Mouse (Mus musculus) T-cell, adult 2 months (primary cell): ENCODE measurements around the gene Patl1.
"Not testable (repeated sequence)": the region's sequence is repeated elsewhere in the genome, so short reads cannot be mapped to it uniquely, and the experiment has no call there.

ENCODE experiments used
- DNase-seq: peaks from one replicate; pipeline ENCODE4 v3.0.0; 2022; ENCODE audit warnings: low spot score

Gene Patl1

DNA sequence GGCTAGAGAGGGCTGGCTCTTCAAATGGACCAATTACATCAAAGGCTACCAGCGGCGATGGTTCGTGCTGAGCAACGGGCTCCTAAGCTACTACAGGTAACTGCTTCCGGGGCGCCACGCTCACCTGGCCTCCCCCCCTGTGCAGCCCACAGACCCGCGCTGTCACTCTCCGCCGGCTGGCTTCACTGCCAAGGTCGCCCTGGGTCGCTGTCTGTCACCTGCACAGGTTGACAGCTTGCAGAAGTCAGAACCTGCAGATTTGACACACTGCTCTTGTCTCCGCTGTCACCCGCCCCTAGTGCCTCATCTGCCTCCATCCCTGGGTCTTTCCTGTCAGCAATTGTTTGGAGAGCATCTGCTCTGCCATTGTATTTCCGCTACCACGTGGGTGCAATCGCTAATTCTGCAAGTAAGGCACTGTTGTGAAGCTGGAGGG is 54.0 kb downstream of the Patl1 start:
- DNase-seq = peak; percentile 58

DNA sequence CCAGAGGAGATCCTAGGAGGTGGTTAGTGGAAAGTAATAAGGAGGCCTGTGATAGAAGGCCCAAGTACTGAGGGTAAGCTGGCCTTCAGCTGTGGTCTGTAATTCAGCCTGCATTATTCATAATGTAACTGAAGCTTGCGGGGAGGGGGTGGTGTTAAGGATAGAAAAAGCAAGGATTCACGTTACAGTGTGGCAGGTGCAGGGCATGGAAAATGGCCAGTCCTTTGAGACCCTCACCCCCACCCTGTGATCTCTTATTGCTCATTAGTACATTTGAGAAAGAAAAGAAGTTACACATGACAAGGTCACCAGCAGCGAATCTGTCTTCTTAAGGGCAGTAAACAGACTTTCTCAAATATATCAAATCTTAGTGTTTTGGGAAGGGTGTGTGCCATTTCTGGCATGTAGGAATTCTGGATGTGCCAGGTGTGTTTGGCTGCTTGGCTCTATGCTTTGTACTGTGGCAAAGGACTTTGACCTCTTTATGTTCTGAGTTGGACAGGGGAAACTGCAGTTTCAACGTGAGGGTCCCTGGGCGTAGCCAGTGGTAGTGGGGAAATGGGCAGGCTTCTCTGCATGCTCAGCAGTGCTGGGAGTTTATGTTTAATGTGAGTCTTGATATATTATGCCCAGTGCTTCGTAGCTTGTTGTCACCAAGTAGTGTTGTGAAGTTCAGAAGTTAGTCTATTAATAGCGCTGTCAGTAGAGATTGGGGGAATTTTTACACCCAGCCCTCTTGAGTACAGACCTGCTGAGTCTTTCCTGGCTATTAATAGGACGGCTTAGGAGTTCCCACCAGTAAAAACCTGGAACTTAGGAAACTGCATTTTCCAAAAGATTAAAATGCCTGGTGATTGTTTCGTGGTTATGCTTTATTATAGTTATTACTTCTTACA is 57.2 kb downstream of the Patl1 start:
- DNase-seq = no peak

DNA sequence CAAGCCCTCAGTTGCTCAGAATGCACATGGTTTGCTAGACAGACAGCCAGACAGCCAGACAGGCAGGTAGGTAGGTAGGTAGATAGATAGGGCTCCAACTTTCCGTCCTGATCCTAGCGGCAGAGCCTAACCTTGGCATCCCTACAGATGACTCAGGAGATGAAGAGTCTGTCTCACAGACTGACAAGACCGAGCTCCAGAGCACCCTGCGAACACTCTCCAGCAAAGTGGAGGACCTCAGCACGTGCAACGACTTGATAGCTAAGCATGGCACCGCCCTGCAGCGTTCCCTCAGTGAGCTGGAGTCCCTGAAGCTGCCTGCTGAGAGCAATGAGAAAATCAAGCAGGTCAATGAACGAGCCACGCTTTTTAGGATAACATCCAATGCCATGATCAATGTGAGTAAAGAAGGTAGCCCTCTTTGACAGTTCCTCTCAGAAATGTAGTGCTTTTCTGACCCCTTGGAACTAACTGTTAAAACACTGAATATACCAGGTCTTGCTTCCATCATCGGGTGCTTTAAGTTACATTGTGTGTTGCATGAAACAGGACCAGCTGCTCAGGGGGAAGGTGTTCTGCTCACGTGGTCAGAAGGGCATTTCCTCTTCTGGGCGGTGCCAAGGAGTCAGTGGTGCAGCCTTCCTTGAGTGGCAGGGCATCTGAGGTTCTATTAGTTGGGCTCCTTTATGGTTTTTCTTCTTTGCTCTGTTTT is 61.5 kb downstream of the Patl1 start:
- DNase-seq = no peak

DNA sequence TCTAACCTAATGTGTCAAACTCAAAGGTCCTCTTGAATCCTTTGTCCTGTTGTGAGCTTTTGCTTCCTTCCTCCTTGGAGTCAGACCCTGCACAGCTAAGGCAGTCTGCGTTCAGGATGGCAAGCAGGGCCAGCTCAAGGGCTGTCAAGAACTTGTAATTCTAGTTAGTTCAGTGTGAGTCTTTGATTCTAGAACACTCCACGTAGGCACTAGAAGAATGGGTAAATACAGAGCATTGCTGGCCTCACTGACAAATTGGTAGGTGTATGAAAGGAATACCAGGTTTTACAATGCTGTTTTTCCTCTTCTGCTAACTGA is 62.0 kb downstream of the Patl1 start:
- no peak for DNase-seq

DNA sequence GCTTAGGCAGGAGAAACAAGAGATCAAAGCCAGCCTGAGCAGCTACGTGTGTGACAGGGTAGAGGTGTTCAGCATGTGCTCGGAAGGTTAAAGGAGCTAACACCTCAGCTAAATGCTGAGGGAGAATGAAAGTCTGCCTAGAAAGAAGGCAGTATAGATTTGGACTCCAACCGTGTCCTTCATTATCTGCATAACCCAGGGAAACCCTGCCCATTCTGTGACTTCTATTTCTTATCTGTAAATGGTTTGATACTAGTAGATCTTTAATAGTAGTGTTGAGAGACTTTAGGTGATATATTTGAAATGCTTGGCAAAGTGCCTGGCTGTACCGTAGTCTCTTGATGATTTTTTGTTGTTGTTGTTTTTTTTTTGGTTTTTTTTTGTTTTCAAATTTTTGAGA is 63.5 kb downstream of the Patl1 start:
- no peak for DNase-seq

DNA sequence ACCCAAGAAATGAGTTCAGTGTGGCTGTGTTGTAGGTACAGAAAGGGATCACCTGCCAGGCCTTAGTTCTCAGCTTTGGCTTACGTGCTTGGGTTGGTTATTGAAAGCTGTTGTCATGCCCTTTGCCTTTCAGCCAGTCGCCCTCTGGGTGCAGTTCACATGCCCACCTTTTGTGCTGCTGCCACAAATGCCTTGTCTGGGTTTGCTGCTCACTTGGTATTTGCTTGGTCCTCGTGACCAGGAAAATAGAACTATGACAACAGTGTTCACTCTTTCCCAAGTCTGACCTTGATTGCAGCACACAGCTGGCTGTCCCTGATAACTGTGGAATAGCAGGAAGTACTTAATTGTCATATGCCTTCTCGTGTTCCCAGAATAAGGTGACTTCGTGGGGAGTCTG is 65.2 kb downstream of the Patl1 start:
- DNase-seq = no peak

DNA sequence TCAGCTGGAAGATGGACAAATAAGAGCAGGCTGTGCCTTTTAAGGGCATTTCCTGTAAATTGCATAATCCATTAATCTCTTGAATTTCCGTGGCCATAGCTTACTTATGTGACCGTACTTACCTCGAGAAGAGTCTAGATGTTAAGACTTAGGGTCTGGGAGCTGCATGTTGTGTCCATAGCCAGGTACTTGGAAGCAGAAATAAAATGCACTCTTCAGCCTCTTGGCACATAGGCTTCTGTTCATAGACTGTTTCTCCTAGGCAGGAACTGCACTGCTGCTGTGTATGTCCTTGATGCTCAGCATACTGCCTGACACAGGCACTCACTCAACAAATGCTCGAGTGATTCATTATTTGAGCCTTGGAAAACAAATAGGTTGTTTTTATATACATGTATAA is 68.3 kb downstream of the Patl1 start:
- DNase-seq = no peak

DNA sequence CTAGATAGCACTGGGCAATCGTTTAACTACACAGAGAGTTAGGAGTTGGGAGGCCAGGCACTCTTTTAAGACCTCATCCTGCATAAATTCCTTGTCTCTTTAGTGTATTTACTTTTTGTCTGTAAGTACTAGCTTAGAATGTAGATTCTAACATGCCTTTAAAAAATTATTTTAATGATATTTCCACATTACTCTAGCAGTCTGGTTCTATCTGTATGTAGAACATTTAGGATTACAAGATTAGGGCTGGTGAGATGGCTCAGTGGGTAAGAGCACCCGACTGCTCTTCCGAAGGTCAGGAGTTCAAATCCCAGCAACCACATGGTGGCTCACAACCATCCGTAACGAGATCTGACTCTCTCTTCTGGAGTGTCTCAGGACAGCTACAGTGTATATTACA is 72.4 kb downstream of the Patl1 start:
- not testable (repeated sequence) for DNase-seq

DNA sequence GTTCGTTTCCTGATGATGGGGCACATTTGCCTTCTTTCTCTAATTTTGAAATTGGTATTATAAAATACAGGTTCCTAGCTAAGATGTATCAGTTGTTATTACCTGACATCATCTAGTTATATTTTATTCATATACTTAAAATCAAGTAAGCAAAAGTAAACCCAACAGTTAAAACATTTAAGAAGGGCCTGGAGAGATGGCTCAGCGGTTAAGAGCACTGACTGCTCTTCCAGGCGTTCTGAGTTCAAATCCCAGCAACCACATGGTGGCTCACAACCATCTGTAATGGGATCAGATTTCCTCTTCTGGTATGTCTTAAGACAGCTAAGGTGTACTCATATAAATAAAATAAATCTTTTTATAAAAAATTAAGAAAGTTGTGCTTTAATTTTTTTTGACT is 75.6 kb downstream of the Patl1 start:
- no peak for DNase-seq

DNA sequence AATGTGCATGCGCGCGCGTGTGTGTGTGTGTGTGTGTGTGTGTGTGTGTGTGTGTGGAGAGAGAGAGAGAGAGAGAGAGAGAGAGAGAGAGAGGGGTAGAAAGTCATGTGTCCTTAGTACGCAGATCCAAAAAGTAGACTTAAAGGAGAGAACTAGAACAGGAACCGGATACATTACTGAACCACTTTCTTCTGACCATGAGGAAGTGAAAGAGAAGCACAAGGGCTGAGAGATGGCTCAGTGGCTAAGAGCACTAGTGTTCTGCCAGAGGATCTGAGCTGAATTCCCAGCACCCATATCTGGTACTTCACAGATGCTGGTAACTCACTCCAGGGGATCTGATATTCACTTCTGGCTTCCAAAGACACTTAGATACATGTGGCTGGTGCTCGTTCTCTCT is 77.1 kb downstream of the Patl1 start:
- no peak for DNase-seq

DNA sequence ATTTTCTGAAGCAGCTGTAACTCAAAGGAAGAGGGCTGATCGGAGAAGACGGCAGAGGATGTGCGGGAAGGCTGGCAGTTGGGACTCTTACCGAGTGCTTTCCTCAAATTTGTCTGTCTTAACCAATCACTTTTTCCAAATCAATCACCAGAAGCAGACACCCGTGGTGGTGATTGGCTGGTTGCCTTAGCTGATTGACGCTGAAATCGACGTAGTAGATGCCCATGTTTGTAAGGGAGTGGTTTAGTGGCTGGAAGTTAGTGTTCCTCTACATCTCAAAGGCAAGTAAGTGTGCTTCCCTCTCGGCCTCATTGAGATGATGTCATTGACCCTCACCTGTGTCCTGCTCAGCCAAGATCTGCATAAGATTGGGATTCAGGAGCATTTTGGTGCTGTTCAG is 79.8 kb downstream of the Patl1 start:
- no peak for DNase-seq

DNA sequence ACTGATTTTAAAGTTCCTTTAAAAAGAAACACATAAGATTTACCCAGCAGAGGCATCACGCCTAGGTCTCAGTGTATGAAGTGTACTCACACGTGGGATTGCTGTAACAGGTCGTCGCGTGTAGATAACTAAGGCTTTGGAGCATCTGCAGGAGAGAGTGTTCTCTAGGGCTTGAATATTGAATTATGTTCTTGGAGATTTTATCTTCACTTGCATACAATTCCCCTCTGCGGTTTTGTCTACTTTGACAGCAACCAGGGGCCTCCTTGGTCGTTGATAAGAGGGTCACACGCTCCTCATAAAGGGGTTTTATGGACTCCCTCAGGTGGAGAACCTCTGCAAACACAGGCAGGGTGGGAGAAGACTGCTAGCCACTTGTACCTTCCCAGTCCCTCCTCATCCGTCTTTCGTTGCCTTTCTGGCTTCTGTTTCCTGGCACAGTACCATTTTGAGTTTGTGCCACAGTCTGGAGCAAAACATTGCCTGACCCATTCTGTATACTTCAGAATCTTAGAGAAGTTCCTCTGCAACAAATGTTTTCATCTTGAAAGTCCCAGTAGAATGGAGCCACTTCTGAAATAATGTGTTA is 80.3 kb downstream of the Patl1 start:
- no peak for DNase-seq
